Mouse (Mus musculus): ENCODE measurements around the gene Vsig10. TPM values are rescaled to one million over a fixed set of nuclear protein-coding genes. Genes with fewer than 3 reads are reported as not detected.

The Vsig10 gene
- polyA plus RNA-seq, 1 experiment from 2014 or later, result 1.1 TPM

DNA sequence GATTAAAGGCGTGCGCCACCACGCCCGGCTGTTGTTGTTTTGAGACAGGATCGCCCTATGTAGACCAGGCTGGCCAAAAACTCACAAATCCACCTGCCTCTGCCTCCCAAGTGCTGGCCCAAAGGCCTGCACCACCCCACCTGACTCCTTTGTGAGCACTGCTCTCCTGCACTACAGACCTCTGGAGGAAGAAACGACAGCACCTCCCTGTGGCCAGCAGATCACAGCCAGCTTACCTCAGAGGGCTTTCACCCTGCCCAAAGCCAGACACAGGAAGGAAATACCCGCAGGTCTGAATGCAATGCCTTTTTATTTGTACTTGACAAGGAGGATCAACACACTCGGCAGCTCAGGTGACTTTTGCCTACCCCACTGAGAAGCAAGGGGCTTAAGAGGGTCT lies 36.5 kb upstream of the Vsig10 start:
- Histone ChIP-seq H3K27ac (ENCODE audit: low read depth, low read length) (no peak overlapping the region), H3K9ac (ENCODE audit: low read length) (no peak overlapping the region), H3K4me1 (ENCODE audit: control insufficient read depth, insufficient read depth, low read length) (peaks cover 22% of the 10 kb centered on the region), H3K27me3 (replicated peaks; ENCODE audit: control insufficient read depth, insufficient read depth, low read length) (no peaks in the 10 kb centered on the region), H3K4me2 (ENCODE audit: low read length) (no peak overlapping the region), H3K36me3 (ENCODE audit: control insufficient read depth, insufficient read depth, low read length) (peaks cover 50% of the 10 kb centered on the region), H3K9me3 (replicated peaks; ENCODE audit: control insufficient read depth, low read length) (no peaks in the 10 kb centered on the region), H3K4me3 (ENCODE audit: low read depth, low read length) (no peak overlapping the region)
- WGBS, result 89% methylated on average over 8 of the region's 8 CpGs
- DNase-seq (ENCODE audit: low spot score), result no peak
- ATAC-seq, result no peak

- H3K4me3 ChIP-seq (ENCODE audit: low read depth, low read length), result no peak overlapping the region
- ATAC-seq (0 out of 2 replicates have a peak, but pooled peaks have one; percentile 4), DNase-seq (ENCODE audit: low spot score) (peak; percentile 71)
- peak overlapping the region; percentile 12; the same call in 1 of the 2 replicates for H3K4me2 ChIP-seq (ENCODE audit: low read length)
- H3K9me3 ChIP-seq (replicated peaks; ENCODE audit: control insufficient read depth, low read length), result no peaks in the 10 kb centered on the region
- H3K27me3 ChIP-seq (replicated peaks; ENCODE audit: control insufficient read depth, insufficient read depth, low read length), result no peaks in the 10 kb centered on the region
- H3K36me3 ChIP-seq (ENCODE audit: control insufficient read depth, insufficient read depth, low read length), result peaks cover 50% of the 10 kb centered on the region
- 0 out of 2 replicates have a peak overlapping the region, but pooled peaks have one; percentile 29 for H3K9ac ChIP-seq (ENCODE audit: low read length)
- H3K27ac ChIP-seq (ENCODE audit: low read depth, low read length), result 0 out of 2 replicates have a peak overlapping the region, but pooled peaks have one; percentile 30
- 41% methylated on average over 9 of the region's 9 CpGs for WGBS
- peaks cover 22% of the 10 kb centered on the region for H3K4me1 ChIP-seq (ENCODE audit: control insufficient read depth, insufficient read depth, low read length)
Observed at GRCm38 (mm10) chr5:117284029-117284428, 34.9 kb upstream of the Vsig10 start.

DNA sequence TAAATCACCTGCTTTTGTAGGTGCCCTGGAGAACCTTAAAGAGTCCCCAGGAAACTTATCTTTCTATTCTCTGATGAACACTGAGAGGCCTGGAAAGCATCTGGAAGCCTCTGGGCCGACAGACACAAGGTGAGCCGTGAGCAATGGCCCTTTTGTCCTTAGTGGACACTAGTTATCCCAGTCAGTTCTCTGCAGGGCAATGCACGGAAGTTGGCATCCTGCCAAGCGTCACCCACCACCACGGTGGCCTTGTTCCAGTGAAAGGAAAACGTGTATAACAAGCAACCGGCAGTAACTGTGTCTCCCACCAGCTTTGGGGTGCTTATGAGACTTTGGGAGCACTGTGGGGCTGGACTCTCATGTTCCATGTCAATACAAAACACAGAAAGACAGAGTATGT lies 34.2 kb upstream of the Vsig10 start:
- DNase-seq (ENCODE audit: low spot score), result no peak
- Histone ChIP-seq H3K4me3 (ENCODE audit: low read depth, low read length) (no peak overlapping the region), H3K4me1 (ENCODE audit: control insufficient read depth, insufficient read depth, low read length) (peaks cover 22% of the 10 kb centered on the region), H3K27ac (ENCODE audit: low read depth, low read length) (0 out of 2 replicates have a peak overlapping the region, but pooled peaks have one; percentile 30), H3K4me2 (ENCODE audit: low read length) (peak overlapping the region; percentile 16; the same call in 1 of the 2 replicates), H3K27me3 (replicated peaks; ENCODE audit: control insufficient read depth, insufficient read depth, low read length) (no peaks in the 10 kb centered on the region), H3K36me3 (ENCODE audit: control insufficient read depth, insufficient read depth, low read length) (peaks cover 48% of the 10 kb centered on the region), H3K9ac (ENCODE audit: low read length) (0 out of 2 replicates have a peak overlapping the region, but pooled peaks have one; percentile 29), H3K9me3 (replicated peaks; ENCODE audit: control insufficient read depth, low read length) (no peaks in the 10 kb centered on the region)
- WGBS, result 41% methylated on average over 7 of the region's 7 CpGs
- ATAC-seq, result no peak

DNA sequence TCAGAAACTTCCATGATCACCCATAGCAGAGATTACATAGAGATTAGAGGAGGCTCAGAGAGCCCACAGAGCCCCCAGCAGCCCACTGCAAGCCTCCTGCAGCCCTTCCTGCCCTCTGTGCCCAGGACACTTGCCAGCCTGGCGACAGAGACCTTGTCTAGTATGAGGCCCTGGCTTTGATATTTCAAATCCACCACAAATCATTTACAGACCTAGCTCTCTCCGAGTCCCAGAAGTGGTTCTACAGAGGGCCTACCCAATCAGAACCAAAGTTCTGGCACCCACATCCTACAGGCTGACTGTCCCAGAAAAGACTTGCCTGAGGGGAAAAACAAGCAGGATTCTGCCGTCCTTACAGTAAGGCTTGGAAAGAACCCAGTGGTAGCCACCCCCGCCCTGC lies 33.6 kb upstream of the Vsig10 start:
- H3K9ac ChIP-seq (ENCODE audit: low read length), result no peak overlapping the region
- H3K4me2 ChIP-seq (ENCODE audit: low read length), result peak overlapping the region; percentile 16; the same call in 1 of the 2 replicates
- no peak for ATAC-seq

DNA sequence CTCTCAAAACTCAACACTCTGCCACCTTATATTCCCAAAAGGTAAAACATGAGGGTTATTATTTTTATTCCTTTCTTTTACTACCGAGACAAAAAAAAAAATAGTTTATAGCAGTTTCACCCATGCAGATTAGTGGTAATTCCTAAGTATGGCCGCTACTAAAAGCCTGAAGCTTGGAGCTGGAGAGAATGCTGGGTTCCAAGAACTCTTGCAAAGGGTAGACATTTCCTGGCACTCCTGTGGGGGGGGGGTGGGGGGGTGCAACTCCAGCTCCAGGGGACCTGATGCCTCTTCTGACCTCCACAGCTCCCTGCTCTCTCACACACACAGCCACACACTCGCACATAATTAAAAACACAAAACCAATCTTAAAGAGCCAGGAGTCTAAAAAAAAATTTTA lies 32.6 kb upstream of the Vsig10 start:
- peaks cover 22% of the 10 kb centered on the region for H3K4me1 ChIP-seq (ENCODE audit: control insufficient read depth, insufficient read depth, low read length)
- no peak for ATAC-seq
- 56% methylated on average over 3 of the region's 3 CpGs for WGBS
- no peaks in the 10 kb centered on the region for H3K27me3 ChIP-seq (replicated peaks; ENCODE audit: control insufficient read depth, insufficient read depth, low read length)
- H3K36me3 ChIP-seq (ENCODE audit: control insufficient read depth, insufficient read depth, low read length), result peaks cover 33% of the 10 kb centered on the region
- DNase-seq (ENCODE audit: low spot score), result no peak
- no peak overlapping the region for H3K27ac ChIP-seq (ENCODE audit: low read depth, low read length)
- peak overlapping the region; percentile 54 for H3K4me3 ChIP-seq (ENCODE audit: low read depth, low read length)
- H3K9ac ChIP-seq (ENCODE audit: low read length), result peak overlapping the region; percentile 73
- no peaks in the 10 kb centered on the region for H3K9me3 ChIP-seq (replicated peaks; ENCODE audit: control insufficient read depth, low read length)
- peak overlapping the region; percentile 54 for H3K4me2 ChIP-seq (ENCODE audit: low read length)

More for the DNA sequence above, 33.6 kb upstream of the Vsig10 start:
- peaks cover 22% of the 10 kb centered on the region for H3K4me1 ChIP-seq (ENCODE audit: control insufficient read depth, insufficient read depth, low read length)
- H3K27ac ChIP-seq (ENCODE audit: low read depth, low read length), result no peak overlapping the region
- no peak overlapping the region for H3K4me3 ChIP-seq (ENCODE audit: low read depth, low read length)
- no peaks in the 10 kb centered on the region for H3K27me3 ChIP-seq (replicated peaks; ENCODE audit: control insufficient read depth, insufficient read depth, low read length)
- no peak for DNase-seq (ENCODE audit: low spot score)
- H3K36me3 ChIP-seq (ENCODE audit: control insufficient read depth, insufficient read depth, low read length), result peaks cover 42% of the 10 kb centered on the region
- no peaks in the 10 kb centered on the region for H3K9me3 ChIP-seq (replicated peaks; ENCODE audit: control insufficient read depth, low read length)
- WGBS, result 65% methylated on average over 4 of the region's 4 CpGs

DNA sequence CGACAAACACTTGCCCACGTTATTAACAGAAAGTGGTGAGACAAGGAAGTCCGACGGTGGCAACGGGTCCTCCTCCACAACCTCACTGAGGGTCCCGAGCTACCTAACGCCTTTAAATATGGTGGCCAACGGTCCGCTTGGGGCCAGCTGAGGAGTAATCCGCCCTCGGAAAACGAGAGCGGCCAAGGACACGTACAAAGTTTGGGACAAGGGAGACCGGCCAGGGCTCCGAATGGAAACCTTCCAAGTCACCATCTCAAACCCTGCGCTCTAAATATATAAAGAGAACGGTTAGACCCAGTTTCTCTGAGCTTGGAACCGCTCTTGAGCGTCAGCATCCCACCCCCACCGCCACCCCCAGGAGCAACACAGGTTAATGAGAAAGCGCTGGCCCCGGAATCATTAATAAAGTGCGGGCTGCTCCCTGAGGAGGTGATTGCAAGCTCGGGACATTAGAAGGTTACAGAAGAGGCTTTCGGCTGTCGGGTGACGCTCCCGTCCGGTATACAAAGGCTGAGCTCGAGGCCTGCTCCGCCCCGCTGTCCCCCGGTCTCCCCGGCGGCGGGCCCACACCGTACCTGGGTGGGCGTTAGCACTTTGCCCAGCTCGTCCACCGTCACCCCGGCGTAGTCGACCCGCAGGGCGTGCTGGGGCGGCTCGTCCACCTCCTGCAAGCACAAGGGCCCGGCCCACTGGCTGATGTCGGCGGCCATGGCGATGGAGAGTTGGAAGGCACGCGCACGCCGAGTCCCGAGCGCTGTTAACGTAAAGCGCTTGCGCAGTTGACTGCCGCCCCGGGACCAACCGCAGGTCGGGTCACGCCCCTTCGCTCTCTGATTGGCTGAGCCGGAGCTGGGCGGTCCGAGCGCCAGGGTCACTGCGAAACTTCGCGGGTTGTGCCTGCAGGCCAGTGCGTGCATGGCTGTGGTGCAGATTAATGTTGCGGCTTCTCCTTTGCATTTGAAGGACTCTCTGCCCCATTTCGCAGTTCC lies 31.8 kb upstream of the Vsig10 start, which contains the start of gene Pebp1:
TSS of gene Pebp1 (minus strand) at position 795 of the 992 bp plus-strand sequence.
- peaks cover 22% of the 10 kb centered on the region for H3K4me1 ChIP-seq (ENCODE audit: control insufficient read depth, insufficient read depth, low read length)
- DNase-seq (ENCODE audit: low spot score) (peak; percentile 97), ATAC-seq (peak; percentile 96)
- H3K9ac ChIP-seq (ENCODE audit: low read length), result peak within 1 kb of the TSS; percentile 73
- peak within 1 kb of the TSS; percentile 54 for H3K4me3 ChIP-seq (ENCODE audit: low read depth, low read length)
- H3K27ac ChIP-seq (ENCODE audit: low read depth, low read length), result no peak within 1 kb of the TSS
- H3K4me2 ChIP-seq (ENCODE audit: low read length), result peak within 1 kb of the TSS; percentile 54
- H3K27me3 ChIP-seq (replicated peaks; ENCODE audit: control insufficient read depth, insufficient read depth, low read length), result no peaks in the 10 kb centered on the region
- under 1% methylated on average over 73 of the region's 77 CpGs for WGBS
- H3K9me3 ChIP-seq (replicated peaks; ENCODE audit: control insufficient read depth, low read length), result no peaks in the 10 kb centered on the region
- H3K36me3 ChIP-seq (ENCODE audit: control insufficient read depth, insufficient read depth, low read length), result peaks cover 25% of the 10 kb centered on the region

GRCm38 (mm10) chr5:117289646-117290045 lies 29.2 kb upstream of the Vsig10 start:
- H3K27ac ChIP-seq (ENCODE audit: low read depth, low read length), result no peak overlapping the region
- peaks cover 8% of the 10 kb centered on the region for H3K36me3 ChIP-seq (ENCODE audit: control insufficient read depth, insufficient read depth, low read length)
- H3K4me2 ChIP-seq (ENCODE audit: low read length), result no peak overlapping the region
- H3K4me3 ChIP-seq (ENCODE audit: low read depth, low read length), result no peak overlapping the region
- DNase-seq (ENCODE audit: low spot score) (no peak), ATAC-seq (no peak)
- H3K4me1 ChIP-seq (ENCODE audit: control insufficient read depth, insufficient read depth, low read length), result peaks cover 17% of the 10 kb centered on the region
- H3K9me3 ChIP-seq (replicated peaks; ENCODE audit: control insufficient read depth, low read length), result no peaks in the 10 kb centered on the region
- no peak overlapping the region for H3K9ac ChIP-seq (ENCODE audit: low read length)
- H3K27me3 ChIP-seq (replicated peaks; ENCODE audit: control insufficient read depth, insufficient read depth, low read length), result no peaks in the 10 kb centered on the region

DNA sequence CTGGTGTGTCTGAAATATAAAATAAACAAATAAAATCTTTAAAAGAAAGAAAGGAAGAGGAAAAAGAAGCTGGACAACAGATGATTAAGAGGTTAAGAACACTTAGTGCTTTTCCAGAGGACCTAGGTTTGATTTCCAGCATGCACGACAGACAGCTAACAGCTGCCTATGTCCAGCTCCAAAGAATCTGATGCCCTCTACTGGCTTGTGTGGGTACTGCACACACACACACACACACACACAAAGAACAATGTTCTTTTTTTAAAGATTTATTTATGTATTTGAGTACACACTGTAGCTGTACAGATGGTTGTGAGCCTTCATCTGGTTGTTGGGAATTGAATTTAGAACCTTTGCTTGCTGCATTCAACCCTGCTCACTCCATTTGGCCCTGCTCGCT lies 28.8 kb upstream of the Vsig10 start:
- no peak overlapping the region for H3K9ac ChIP-seq (ENCODE audit: low read length)
- H3K27me3 ChIP-seq (replicated peaks; ENCODE audit: control insufficient read depth, insufficient read depth, low read length), result no peaks in the 10 kb centered on the region
- DNase-seq (ENCODE audit: low spot score) (no peak), ATAC-seq (no peak)
- H3K9me3 ChIP-seq (replicated peaks; ENCODE audit: control insufficient read depth, low read length), result no peaks in the 10 kb centered on the region
- H3K4me1 ChIP-seq (ENCODE audit: control insufficient read depth, insufficient read depth, low read length), result peaks cover 14% of the 10 kb centered on the region
- no peak overlapping the region for H3K4me2 ChIP-seq (ENCODE audit: low read length)
- no peak overlapping the region for H3K4me3 ChIP-seq (ENCODE audit: low read depth, low read length)
- 95% methylated on average over 2 of the region's 2 CpGs for WGBS
- H3K36me3 ChIP-seq (ENCODE audit: control insufficient read depth, insufficient read depth, low read length), result peaks cover 3% of the 10 kb centered on the region; the same call in 1 of the 2 replicates
- no peak overlapping the region for H3K27ac ChIP-seq (ENCODE audit: low read depth, low read length)

GRCm38 (mm10) chr5:117291312-117291711 lies 27.6 kb upstream of the Vsig10 start:
- H3K27me3 ChIP-seq (replicated peaks; ENCODE audit: control insufficient read depth, insufficient read depth, low read length), result no peaks in the 10 kb centered on the region
- no peak overlapping the region for H3K9ac ChIP-seq (ENCODE audit: low read length)
- 92% methylated on average over 3 of the region's 3 CpGs for WGBS
- peaks cover 3% of the 10 kb centered on the region for H3K4me1 ChIP-seq (ENCODE audit: control insufficient read depth, insufficient read depth, low read length)
- H3K27ac ChIP-seq (ENCODE audit: low read depth, low read length), result no peak overlapping the region
- H3K36me3 ChIP-seq (ENCODE audit: control insufficient read depth, insufficient read depth, low read length), result no peaks in the 10 kb centered on the region
- no peaks in the 10 kb centered on the region for H3K9me3 ChIP-seq (replicated peaks; ENCODE audit: control insufficient read depth, low read length)
- H3K4me3 ChIP-seq (ENCODE audit: low read depth, low read length), result no peak overlapping the region
- no peak overlapping the region for H3K4me2 ChIP-seq (ENCODE audit: low read length)
- ATAC-seq (no peak), DNase-seq (ENCODE audit: low spot score) (no peak)

Measured in forebrain, embryonic 14.5 days (tissue).